Mouse (Mus musculus): ENCODE data around the gene S100a11. TPM values are rescaled to one million over a fixed set of nuclear protein-coding genes. Genes with fewer than 3 reads are reported as not detected.
A peak's percentile ranks its signal among the peaks of the same experiment; 100 is the strongest.

Gene S100a11
- total and polyA plus RNA-seq, 2 experiments from 2014 or later: 17.1 to 169 TPM

DNA sequence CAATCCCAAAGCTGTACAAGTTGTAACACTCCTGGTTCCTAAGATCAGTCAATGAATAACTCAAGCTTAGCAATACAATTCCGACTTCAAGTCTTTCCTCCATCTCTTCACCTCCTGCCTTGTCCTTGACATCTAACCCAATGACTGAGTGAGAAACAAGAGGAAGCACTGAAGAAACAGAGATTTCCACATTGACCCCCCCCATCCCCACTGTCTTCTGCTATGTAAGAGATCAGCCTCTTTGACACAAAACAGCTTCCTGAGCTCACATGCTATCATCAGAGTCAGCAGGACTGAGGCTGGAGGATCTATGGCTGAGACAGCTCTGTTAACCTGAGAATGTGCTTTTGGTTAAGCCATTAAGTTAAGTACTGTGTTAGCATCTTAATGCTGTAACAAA lies 9.3 kb upstream of the S100a11 start:
- Histone ChIP-seq H3K4me1 (ENCODE audit: insufficient read depth) (no peaks in the 10 kb centered on the region), H3K27ac (ENCODE audit: low read depth, low read length) (no peak overlapping the region), H3K9ac (no peak overlapping the region), H3K36me3 (ENCODE audit: insufficient read depth) (no peaks in the 10 kb centered on the region), H3K4me3 (ENCODE audit: low read depth, low read length) (no peak overlapping the region), H3K27me3 (ENCODE audit: insufficient read depth, low read length) (no peaks in the 10 kb centered on the region; the same call in 1 of the 2 replicates), H3K9me3 (ENCODE audit: low read length) (no peaks in the 10 kb centered on the region), H3K4me2 (ENCODE audit: low read depth) (no peak overlapping the region)
- no peak for TF ChIP-seq CTCF (IDR thresholded peaks at IDR 0.05; ENCODE audit: low read depth)
- DNase-seq (no peak), ATAC-seq (no peak)
- WGBS: 80% methylated on average over 1 of the region's 1 CpGs

GRCm38 (mm10) chr3:93511801-93512200 lies 8.5 kb upstream of the S100a11 start:
- Histone ChIP-seq H3K4me3 (ENCODE audit: low read depth, low read length) (no peak overlapping the region), H3K27ac (ENCODE audit: low read depth, low read length) (no peak overlapping the region), H3K9me3 (ENCODE audit: low read length) (no peaks in the 10 kb centered on the region), H3K9ac (no peak overlapping the region), H3K27me3 (ENCODE audit: insufficient read depth, low read length) (no peaks in the 10 kb centered on the region; the same call in 1 of the 2 replicates), H3K4me1 (ENCODE audit: insufficient read depth) (no peaks in the 10 kb centered on the region), H3K36me3 (ENCODE audit: insufficient read depth) (no peaks in the 10 kb centered on the region), H3K4me2 (ENCODE audit: low read depth) (no peak overlapping the region)
- DNase-seq: no peak
- 97% methylated on average over 1 of the region's 1 CpGs for WGBS
- TF ChIP-seq CTCF (IDR thresholded peaks at IDR 0.05; ENCODE audit: low read depth): no peak
- no peak for ATAC-seq

DNA sequence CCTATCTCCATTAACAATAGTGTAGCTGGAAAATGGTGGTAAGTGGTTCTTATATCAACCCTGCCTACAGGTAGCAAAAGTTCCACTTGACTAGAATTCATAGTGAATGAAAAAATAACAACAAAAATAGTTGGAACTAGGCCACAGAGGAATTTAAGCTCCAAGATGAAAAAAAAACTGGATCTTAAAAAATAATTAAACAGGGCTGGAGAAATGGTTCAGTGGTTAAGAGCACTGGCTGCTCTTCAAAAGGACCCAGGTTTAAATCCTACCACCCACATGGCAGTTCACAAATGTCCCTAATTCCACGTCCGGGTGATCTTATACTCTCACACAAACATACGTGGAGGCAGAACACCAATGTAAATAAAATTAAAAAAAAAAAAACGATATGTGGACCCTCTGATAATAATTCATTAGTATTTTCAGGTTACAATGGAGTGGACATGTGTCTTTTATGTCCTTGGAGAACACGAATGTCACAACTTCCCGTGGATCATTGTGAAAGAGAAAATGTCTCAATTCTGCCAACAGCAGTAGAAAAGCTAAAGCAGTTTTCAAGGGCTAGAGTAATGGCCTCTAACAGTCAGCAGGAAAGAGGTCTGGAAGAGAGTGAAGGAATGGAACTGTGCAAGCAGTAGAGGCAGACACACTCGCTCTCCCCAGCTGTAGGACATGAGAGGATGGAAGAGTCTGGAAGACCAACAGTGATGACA lies 7.7 kb upstream of the S100a11 start:
- 74% methylated on average over 7 of the region's 7 CpGs for WGBS
- Histone ChIP-seq H3K4me2 (ENCODE audit: low read depth) (no peak overlapping the region), H3K9ac (no peak overlapping the region)

DNA sequence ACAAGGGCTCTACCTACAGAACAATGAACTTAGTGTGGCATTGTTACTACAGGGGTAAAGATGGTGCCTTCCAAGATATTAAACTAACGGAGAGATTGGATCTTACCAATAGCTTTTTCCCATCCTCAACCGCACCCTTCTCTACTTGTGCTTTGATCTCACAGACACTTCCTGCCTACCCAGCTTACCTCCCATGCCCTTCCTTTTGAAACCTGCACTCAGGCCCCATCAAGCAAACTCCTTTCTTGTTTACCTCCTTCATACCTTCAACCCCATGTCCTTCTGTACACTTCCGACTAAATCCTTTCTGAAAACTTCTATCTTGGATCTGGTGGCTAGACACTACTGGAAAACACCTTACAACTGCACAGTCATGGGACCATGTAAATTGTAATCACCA lies 5.7 kb upstream of the S100a11 start:
- 92% methylated on average over 3 of the region's 3 CpGs for WGBS
- Histone ChIP-seq H3K9ac (no peak overlapping the region), H3K27me3 (ENCODE audit: insufficient read depth, low read length) (no peaks in the 10 kb centered on the region), H3K4me1 (ENCODE audit: insufficient read depth) (no peaks in the 10 kb centered on the region), H3K9me3 (ENCODE audit: low read length) (no peaks in the 10 kb centered on the region), H3K36me3 (ENCODE audit: insufficient read depth) (no peaks in the 10 kb centered on the region), H3K4me2 (ENCODE audit: low read depth) (no peak overlapping the region), H3K27ac (ENCODE audit: low read depth, low read length) (no peak overlapping the region), H3K4me3 (ENCODE audit: low read depth, low read length) (no peak overlapping the region)
- no peak for TF ChIP-seq CTCF (IDR thresholded peaks at IDR 0.05; ENCODE audit: low read depth)
- ATAC-seq: no peak
- DNase-seq: no peak

More for the DNA sequence above, 7.7 kb upstream of the S100a11 start:
- no peak for TF ChIP-seq CTCF (IDR thresholded peaks at IDR 0.05; ENCODE audit: low read depth)
- H3K27me3 ChIP-seq (ENCODE audit: insufficient read depth, low read length): no peaks in the 10 kb centered on the region
- DNase-seq (no peak), ATAC-seq (no peak)
- H3K36me3 ChIP-seq (ENCODE audit: insufficient read depth): no peaks in the 10 kb centered on the region
- H3K4me1 ChIP-seq (ENCODE audit: insufficient read depth): no peaks in the 10 kb centered on the region
- no peak overlapping the region for H3K27ac ChIP-seq (ENCODE audit: low read depth, low read length)
- H3K4me3 ChIP-seq (ENCODE audit: low read depth, low read length): no peak overlapping the region
- no peaks in the 10 kb centered on the region for H3K9me3 ChIP-seq (ENCODE audit: low read length)

- H3K4me3 ChIP-seq (ENCODE audit: low read depth, low read length): no peak overlapping the region
- no peaks in the 10 kb centered on the region for H3K36me3 ChIP-seq (ENCODE audit: insufficient read depth)
- no peaks in the 10 kb centered on the region; the same call in 1 of the 2 replicates for H3K27me3 ChIP-seq (ENCODE audit: insufficient read depth, low read length)
- no peak overlapping the region for H3K4me2 ChIP-seq (ENCODE audit: low read depth)
- no peak overlapping the region for H3K9ac ChIP-seq
- H3K27ac ChIP-seq (ENCODE audit: low read depth, low read length): no peak overlapping the region
- ATAC-seq (no peak), DNase-seq (no peak)
- 97% methylated on average over 2 of the region's 2 CpGs for WGBS
- peaks cover 11% of the 10 kb centered on the region; the same call in 1 of the 2 replicates for H3K4me1 ChIP-seq (ENCODE audit: insufficient read depth)
- H3K9me3 ChIP-seq (ENCODE audit: low read length): no peaks in the 10 kb centered on the region
- no peak for TF ChIP-seq CTCF (IDR thresholded peaks at IDR 0.05; ENCODE audit: low read depth)
These were observed 2.9 kb upstream of the S100a11 start for GRCm38 (mm10) chr3:93517343-93517742.

DNA sequence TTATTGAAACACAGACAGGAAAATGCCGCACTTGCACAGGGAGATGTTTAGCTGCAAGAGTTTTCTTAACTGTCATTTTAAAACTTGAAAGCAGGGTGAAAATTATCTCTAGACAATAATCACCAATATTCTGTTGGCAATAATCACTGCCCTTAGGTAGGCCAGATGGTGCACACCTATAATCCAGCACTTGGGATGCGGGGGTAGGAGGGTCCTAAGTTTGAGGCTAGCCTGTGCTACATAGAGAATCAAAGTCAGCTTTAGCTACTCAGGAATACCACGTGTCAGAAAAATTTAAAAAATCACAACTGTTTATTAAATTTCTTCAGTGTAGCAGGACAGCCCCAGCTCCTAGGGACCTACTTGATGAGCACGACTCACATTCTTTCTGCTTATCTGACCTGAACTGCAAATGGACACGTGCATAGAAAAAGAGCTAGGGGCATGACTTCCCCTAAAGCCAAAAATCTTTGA lies 395 bp upstream of the S100a11 start:
- TF ChIP-seq CTCF (IDR thresholded peaks at IDR 0.05; ENCODE audit: low read depth): no peak
- H3K9ac ChIP-seq: no peak overlapping the region
- no peaks in the 10 kb centered on the region for H3K9me3 ChIP-seq (ENCODE audit: low read length)
- ATAC-seq (no peak; the same call in 1 of the 2 replicates), DNase-seq (no peak)
- H3K27ac ChIP-seq (ENCODE audit: low read depth, low read length): no peak overlapping the region
- no peaks in the 10 kb centered on the region for H3K36me3 ChIP-seq (ENCODE audit: insufficient read depth)
- peaks cover 11% of the 10 kb centered on the region; the same call in 1 of the 2 replicates for H3K4me1 ChIP-seq (ENCODE audit: insufficient read depth)
- H3K4me2 ChIP-seq (ENCODE audit: low read depth): peak overlapping the region; percentile 81
- 60% methylated on average over 5 of the region's 5 CpGs for WGBS
- no peaks in the 10 kb centered on the region; the same call in 1 of the 2 replicates for H3K27me3 ChIP-seq (ENCODE audit: insufficient read depth, low read length)
- peak overlapping the region; percentile 42; the same call in 1 of the 2 replicates for H3K4me3 ChIP-seq (ENCODE audit: low read depth, low read length)

- 85% methylated on average over 8 of the region's 8 CpGs for WGBS
- Histone ChIP-seq H3K27me3 (ENCODE audit: insufficient read depth, low read length) (no peaks in the 10 kb centered on the region; the same call in 1 of the 2 replicates), H3K4me2 (ENCODE audit: low read depth) (peak overlapping the region; percentile 81), H3K4me3 (ENCODE audit: low read depth, low read length) (no peak overlapping the region), H3K36me3 (ENCODE audit: insufficient read depth) (no peaks in the 10 kb centered on the region), H3K27ac (ENCODE audit: low read depth, low read length) (no peak overlapping the region), H3K4me1 (ENCODE audit: insufficient read depth) (peaks cover 11% of the 10 kb centered on the region; the same call in 1 of the 2 replicates), H3K9me3 (ENCODE audit: low read length) (no peaks in the 10 kb centered on the region), H3K9ac (no peak overlapping the region)
- TF ChIP-seq CTCF (IDR thresholded peaks at IDR 0.05; ENCODE audit: low read depth): no peak
- no peak for ATAC-seq
- no peak for DNase-seq
These were observed 1.3 kb downstream of the S100a11 start for GRCm38 (mm10) chr3:93521462-93522057.
